Comparison of ENCODE assay signal across 8 mouse cellular contexts in the genomic region with DNA sequence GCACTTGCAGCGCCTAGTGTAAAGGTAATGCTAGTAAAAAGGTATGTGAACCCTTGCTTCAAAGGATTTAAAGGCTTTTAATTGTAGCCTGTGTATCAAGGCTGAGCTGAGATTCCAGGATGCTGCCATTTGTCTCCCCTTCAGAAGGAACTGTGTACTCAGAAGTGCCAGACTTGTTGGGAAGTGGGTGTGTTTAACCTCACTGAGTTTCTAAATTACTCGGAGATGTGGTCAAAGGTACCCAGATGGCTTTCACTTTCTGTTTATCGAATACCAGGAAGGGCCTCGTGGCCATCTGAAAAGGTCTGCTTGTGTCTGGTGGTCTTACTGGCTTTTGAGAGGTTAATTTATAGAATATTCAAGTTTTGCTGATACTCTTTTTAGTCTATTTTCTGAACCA. TPM values are rescaled to one million over a fixed set of nuclear protein-coding genes. Genes with fewer than 3 reads are reported as not detected.
A peak's percentile ranks its signal among the peaks of the same experiment; 100 is the strongest.
DNase-seq lines count a peak whose midpoint lies in the region; ATAC-seq and TF ChIP-seq lines count a peak whose summit lies in the region.

No protein-coding gene starts in this region.

- no peak for ATAC-seq in kidney, postnatal 0 days (replicated peaks; ENCODE audit: low FRiP score, low read depth)
- ATAC-seq in common myeloid progenitor, adult 5-6 weeks (replicated peaks; ENCODE audit: low read depth, poor library complexity, severe bottlenecking), result 0 out of 2 replicates have a peak, but pooled peaks have one; percentile 13
- no peak for ATAC-seq in intestine, embryonic 14.5 days (replicated peaks; ENCODE audit: low FRiP score, low TSS enrichment, low read depth)
- ATAC-seq in monocyte, adult 5-6 weeks (replicated peaks; ENCODE audit: insufficient number of reproducible peaks, low FRiP score, low TSS enrichment, poor library complexity, severe bottlenecking), result peak; percentile 62

- H3K27ac ChIP-seq in kidney, postnatal 0 days, result no peak overlapping the region
- H3K27ac ChIP-seq in intestine, embryonic 14.5 days (ENCODE audit: low read depth), result no peak overlapping the region

- H3K27me3 ChIP-seq in kidney, postnatal 0 days (ENCODE audit: insufficient read depth, low read length), result no peaks in the 10 kb centered on the region
- H3K27me3 ChIP-seq in intestine, embryonic 14.5 days (replicated peaks; ENCODE audit: control insufficient read depth, insufficient read depth, low read length), result no peaks in the 10 kb centered on the region

- peak overlapping the region; percentile 90 for H3K4me3 ChIP-seq in kidney, postnatal 0 days (replicated peaks; ENCODE audit: low read depth, low read length)
- peak overlapping the region; percentile 86; the same call in 1 of the 2 replicates for H3K4me3 ChIP-seq in intestine, embryonic 14.5 days (ENCODE audit: low read depth, low read length)

- 19% methylated on average over 4 of the region's 4 CpGs for WGBS in kidney, postnatal 0 days
- WGBS in intestine, embryonic 14.5 days, result 24% methylated on average over 4 of the region's 4 CpGs

- H3K9me3 ChIP-seq in kidney, postnatal 0 days (replicated peaks; ENCODE audit: low read length), result no peaks in the 10 kb centered on the region
- no peaks in the 10 kb centered on the region for H3K9me3 ChIP-seq in intestine, embryonic 14.5 days (ENCODE audit: control insufficient read depth, low read length)

- peak overlapping the region; percentile 95 for H3K4me2 ChIP-seq in kidney, postnatal 0 days (ENCODE audit: low read length)
- H3K4me2 ChIP-seq in intestine, embryonic 14.5 days (ENCODE audit: low read length), result peak overlapping the region; percentile 95

- TF ChIP-seq CTCF in kidney, postnatal 0 days (IDR thresholded peaks at IDR 0.05; ENCODE audit: low read depth), result no peak

- peak; percentile 18 for DNase-seq in kidney, postnatal 0 days (ENCODE audit: low spot score)
- no peak for DNase-seq in kidney, adult 18-20 months
- DNase-seq in intestine, embryonic 14.5 days (ENCODE audit: low spot score), result no peak
- no peak for DNase-seq in retina, postnatal 1 day
- no peak for DNase-seq in adrenal gland, postnatal 14 days
- DNase-seq in layer of hippocampus, adult 11-12 months (ENCODE audit: low spot score), result no peak

- no peaks in the 10 kb centered on the region for H3K4me1 ChIP-seq in kidney, postnatal 0 days (replicated peaks; ENCODE audit: insufficient read depth, low read length)
- peaks cover 15% of the 10 kb centered on the region for H3K4me1 ChIP-seq in intestine, embryonic 14.5 days (replicated peaks; ENCODE audit: control insufficient read depth, insufficient read depth, low read length)

- H3K9ac ChIP-seq in kidney, postnatal 0 days (ENCODE audit: low read depth, low read length), result no peak overlapping the region
- no peak overlapping the region for H3K9ac ChIP-seq in intestine, embryonic 14.5 days (ENCODE audit: low read length)

- H3K36me3 ChIP-seq in kidney, postnatal 0 days (ENCODE audit: insufficient read depth, low read length), result no peaks in the 10 kb centered on the region
- no peaks in the 10 kb centered on the region for H3K36me3 ChIP-seq in intestine, embryonic 14.5 days (ENCODE audit: control insufficient read depth, insufficient read depth, low read length)

RNA-seq across cellular contexts. Expression of a gene that starts 1.9 kb away (rescaled TPM):
- polyA plus RNA-seq in kidney, postnatal 0 days (2015; fragmentation: Nextera tagmentation; extraction: Ambion mirVana), result 6.1 and 7.1 TPM in 2 replicates
- 33.2 and 35.7 TPM in 2 replicates for total RNA-seq in common myeloid progenitor, adult 5-6 weeks (2017)
- polyA plus RNA-seq in intestine, embryonic 14.5 days (2014; fragmentation: Nextera tagmentation; extraction: Ambion mirVana), result 7.4 and 8.4 TPM in 2 replicates
- 223 to 304 TPM (median 264 TPM) in 3 replicates for total RNA-seq in monocyte, adult 5-6 weeks (2017)
- total RNA-seq in adrenal gland, postnatal 14 days (2021), result 23.8 and 25.9 TPM in 2 replicates

RNA-seq across cellular contexts. Expression of a gene that starts 45.4 kb away (rescaled TPM):
- 10.2 and 10.5 TPM in 2 replicates for polyA plus RNA-seq in kidney, postnatal 0 days (2015; fragmentation: Nextera tagmentation; extraction: Ambion mirVana)
- not detected in 2 replicates for total RNA-seq in common myeloid progenitor, adult 5-6 weeks (2017)
- 32.2 and 45.9 TPM in 2 replicates for polyA plus RNA-seq in intestine, embryonic 14.5 days (2014; fragmentation: Nextera tagmentation; extraction: Ambion mirVana)
- total RNA-seq in monocyte, adult 5-6 weeks (2017), result not detected in 3 replicates
- total RNA-seq in adrenal gland, postnatal 14 days (2021), result not detected in 2 replicates

Comparison
In these comparisons a context has a peak if more than half of its experiments do, and no peak if none do; other contexts are left out.
1. ATAC-seq: peak in common myeloid progenitor, adult 5-6 weeks (single experiment) and monocyte, adult 5-6 weeks (single experiment); none in kidney, postnatal 0 days (single experiment) and intestine, embryonic 14.5 days (single experiment).